Mouse (Mus musculus): Measurements from ENCODE around the gene Lce6a.

DNA sequence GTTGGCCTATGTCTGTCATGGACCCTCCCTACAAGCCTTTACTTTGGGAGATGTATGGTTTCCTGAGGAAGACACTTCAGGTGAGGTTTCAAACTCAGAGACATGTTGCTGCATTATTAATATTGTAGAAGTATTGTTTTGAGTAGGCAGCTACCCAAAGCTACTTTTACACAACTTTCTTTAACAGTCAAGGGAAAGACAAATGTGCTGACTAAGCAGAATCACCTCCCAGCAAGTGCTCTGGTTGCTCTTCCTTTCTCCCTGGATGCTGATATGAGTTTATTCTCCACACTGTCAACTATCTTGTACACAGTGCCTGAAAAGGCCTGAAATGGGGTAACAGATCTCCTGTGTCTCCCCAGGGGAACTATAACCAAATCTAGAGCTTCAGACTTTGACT is 21.5 kb downstream of the Lce6a start:
- no peak for TF ChIP-seq CTCF (IDR thresholded peaks at IDR 0.05; ENCODE audit: insufficient read depth, low read depth, low read length)
- no peak for TF ChIP-seq POLR2A (IDR thresholded peaks at IDR 0.05; ENCODE audit: insufficient read depth, low read depth, low read length)

All from olfactory bulb, adult 2 months (tissue).